Mouse (Mus musculus): Measurements from ENCODE around the gene Ak4. TPM values are rescaled to one million over a fixed set of nuclear protein-coding genes. Genes with fewer than 3 reads are reported as not detected.

Ak4 gene
- polyA plus RNA-seq, 1 experiment from 2014 or later = 4.6 TPM

DNA sequence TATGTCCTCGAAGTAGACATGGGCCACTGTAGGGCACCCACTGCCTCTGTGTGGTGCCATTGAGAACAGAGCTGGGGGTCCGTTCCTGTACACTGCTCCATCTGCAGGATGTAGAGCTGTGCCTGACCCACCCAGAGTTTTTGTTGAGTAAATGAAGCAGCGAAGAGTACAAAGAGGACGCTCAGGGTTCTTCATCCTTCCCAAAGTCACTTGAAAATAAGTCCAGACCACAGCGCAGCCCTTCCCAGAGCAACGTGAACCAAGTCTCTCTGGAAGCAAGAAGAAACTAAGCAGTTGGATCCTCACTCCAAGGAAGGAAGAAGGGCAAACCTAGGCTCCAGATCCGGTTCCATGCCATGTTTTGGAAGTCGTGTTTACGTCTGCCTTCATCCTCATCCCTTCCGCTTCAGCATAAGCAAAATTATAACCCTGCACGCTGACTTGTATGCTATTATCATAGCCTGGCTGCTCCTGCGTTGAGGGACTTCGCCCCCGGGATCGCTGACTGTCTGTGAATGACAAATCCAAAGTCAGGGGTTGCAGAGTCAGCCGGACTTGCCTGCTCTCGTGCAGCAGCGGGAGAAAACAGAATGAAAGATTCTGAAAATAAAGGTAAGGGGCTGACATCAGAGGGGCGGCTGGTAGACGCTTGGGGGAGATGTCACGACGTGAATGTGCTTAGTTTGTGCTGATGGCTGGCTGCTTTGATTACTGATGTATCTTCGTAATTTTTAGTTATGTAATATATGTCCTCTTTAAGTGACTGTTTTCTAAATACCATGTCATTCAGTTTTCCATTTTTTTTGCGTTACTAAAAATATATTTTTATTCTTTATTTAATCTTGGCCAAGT is 88.7 kb downstream of the Ak4 start:
- peak overlapping the region; percentile 72 for H3K9ac ChIP-seq
- no peaks in the 10 kb centered on the region for H3K36me3 ChIP-seq
- peak; percentile 73 for ATAC-seq (ENCODE audit: low read depth)
- H3K4me3 ChIP-seq = peak overlapping the region; percentile 52
- H3K27me3 ChIP-seq = no peaks in the 10 kb centered on the region
- WGBS = 9% methylated on average over 24 of the region's 24 CpGs
- peak overlapping the region; percentile 77 for H3K27ac ChIP-seq (replicated peaks)
- H3K4me2 ChIP-seq = peak overlapping the region; percentile 87
- peaks cover 16% of the 10 kb centered on the region for H3K4me1 ChIP-seq (replicated peaks)
- H3K9me3 ChIP-seq = no peaks in the 10 kb centered on the region

DNA sequence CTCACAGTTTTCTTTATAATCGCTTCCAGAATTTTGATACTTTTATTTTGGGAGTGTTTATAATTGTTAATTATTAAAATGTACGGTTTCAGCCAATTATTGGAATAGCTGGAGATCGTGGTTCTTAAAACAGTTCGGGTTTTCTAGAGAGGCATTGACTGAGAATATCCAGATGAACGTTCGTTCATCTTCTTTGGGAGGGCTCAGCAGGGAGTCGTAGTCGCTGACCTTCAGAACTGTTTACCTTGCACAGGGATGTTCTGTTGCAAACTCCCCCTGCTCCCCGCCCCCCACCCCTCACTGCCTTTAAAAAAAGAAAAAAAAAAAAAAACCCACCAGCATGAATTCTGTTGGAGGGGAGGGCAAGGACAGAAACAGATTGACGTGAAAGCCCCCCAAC is 89.4 kb downstream of the Ak4 start:
- H3K4me1 ChIP-seq (replicated peaks) = peaks cover 16% of the 10 kb centered on the region
- peak overlapping the region; percentile 87 for H3K4me2 ChIP-seq
- 2% methylated on average over 10 of the region's 10 CpGs for WGBS
- peak overlapping the region; percentile 52 for H3K4me3 ChIP-seq
- H3K36me3 ChIP-seq = no peaks in the 10 kb centered on the region
- H3K27ac ChIP-seq (replicated peaks) = peak overlapping the region; percentile 76
- H3K9me3 ChIP-seq = no peaks in the 10 kb centered on the region
- H3K9ac ChIP-seq = peak overlapping the region; percentile 76
- H3K27me3 ChIP-seq = no peaks in the 10 kb centered on the region
- 0 out of 2 replicates have a peak, but pooled peaks have one; percentile 9 for ATAC-seq (ENCODE audit: low read depth)

DNA sequence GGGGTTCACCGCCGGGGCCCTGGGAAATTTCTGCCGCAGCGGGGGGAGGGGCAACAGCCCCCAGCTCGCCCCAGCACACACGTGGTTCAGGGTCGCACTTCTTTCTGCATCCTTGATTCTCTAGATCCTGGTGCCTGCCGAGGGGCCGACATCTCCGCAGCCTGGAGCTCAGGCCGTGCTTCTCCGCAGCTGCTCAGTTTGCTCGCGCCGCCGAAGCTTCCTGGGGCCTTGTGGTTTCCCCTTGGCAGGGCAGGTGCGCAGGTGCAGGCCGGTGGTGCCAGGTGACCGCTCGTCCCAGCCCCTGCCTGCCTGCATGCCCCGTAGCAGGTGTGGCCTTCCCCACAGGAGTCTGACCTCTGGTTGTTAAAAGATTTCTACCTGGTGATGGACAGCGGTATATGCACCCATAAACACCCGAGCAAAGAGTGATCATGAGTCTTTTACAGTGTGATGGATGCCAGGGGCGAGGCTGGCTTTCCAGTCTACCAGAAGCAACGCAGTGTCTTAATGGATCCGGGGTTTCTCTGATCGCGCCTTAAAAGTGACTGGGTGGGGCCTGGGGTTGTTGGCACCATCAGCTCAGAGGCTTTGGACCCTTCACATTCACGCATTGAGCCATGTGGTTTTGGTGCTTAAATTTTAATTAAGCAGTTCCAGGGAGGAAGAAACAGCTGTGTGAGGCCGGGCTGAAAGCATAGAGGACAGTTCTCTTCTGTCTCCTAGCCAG is 89.9 kb downstream of the Ak4 start:
- peak; percentile 71 for ATAC-seq (ENCODE audit: low read depth)
- WGBS = 2% methylated on average over 30 of the region's 30 CpGs
- H3K4me1 ChIP-seq (replicated peaks) = peaks cover 16% of the 10 kb centered on the region

DNA sequence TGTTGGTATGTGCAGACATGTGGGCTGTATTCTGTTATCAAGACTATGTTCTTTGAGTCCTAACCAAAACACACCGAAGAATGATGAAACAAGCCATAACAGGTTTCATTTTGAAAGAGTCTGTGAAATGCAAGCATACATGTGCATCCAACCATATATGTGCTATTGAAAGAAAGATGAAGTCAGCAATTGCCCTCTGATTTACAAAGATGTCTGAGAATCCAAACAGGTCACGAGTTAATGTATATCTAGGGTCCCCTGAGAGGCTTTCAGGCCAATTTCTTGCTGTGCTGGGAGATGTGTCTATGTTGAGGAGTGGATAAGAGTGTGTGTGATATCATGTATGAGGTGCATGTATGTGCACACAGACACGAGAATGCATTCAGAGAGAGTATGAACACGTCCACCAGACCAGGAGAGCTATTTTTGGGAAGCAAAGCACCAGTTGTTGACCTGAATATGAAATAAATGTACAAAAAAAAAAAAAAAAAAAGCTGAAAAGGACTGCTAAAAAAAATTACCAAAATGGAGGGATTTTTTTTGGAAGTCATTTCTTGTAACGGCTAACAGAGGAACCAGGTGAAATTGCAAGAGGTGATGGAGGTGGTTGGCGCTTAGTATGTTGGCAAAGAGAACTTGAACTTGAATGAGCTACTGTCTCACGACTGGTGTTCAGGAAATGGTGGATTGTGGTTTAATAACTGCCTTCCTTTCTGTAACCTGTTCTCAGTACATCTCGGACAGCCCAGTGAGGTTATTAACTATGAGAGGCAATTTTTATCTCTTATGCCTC is 91.2 kb downstream of the Ak4 start:
- H3K27me3 ChIP-seq = no peaks in the 10 kb centered on the region
- peak overlapping the region; percentile 87 for H3K4me2 ChIP-seq
- H3K36me3 ChIP-seq = no peaks in the 10 kb centered on the region
- peaks cover 16% of the 10 kb centered on the region for H3K4me1 ChIP-seq (replicated peaks)
- H3K4me3 ChIP-seq = peak overlapping the region; percentile 52; the same call in 1 of the 2 replicates
- H3K9me3 ChIP-seq = no peaks in the 10 kb centered on the region
- no peak overlapping the region for H3K27ac ChIP-seq (replicated peaks)
- no peak for ATAC-seq (ENCODE audit: low read depth)
- 84% methylated on average over 8 of the region's 8 CpGs for WGBS
- H3K9ac ChIP-seq = no peak overlapping the region

More for the DNA sequence above, 89.9 kb downstream of the Ak4 start:
- Histone ChIP-seq H3K9me3 (no peaks in the 10 kb centered on the region), H3K4me3 (peak overlapping the region; percentile 52), H3K27me3 (no peaks in the 10 kb centered on the region), H3K9ac (peak overlapping the region; percentile 76), H3K27ac (replicated peaks) (peak overlapping the region; percentile 76), H3K36me3 (no peaks in the 10 kb centered on the region), H3K4me2 (peak overlapping the region; percentile 87)

DNA sequence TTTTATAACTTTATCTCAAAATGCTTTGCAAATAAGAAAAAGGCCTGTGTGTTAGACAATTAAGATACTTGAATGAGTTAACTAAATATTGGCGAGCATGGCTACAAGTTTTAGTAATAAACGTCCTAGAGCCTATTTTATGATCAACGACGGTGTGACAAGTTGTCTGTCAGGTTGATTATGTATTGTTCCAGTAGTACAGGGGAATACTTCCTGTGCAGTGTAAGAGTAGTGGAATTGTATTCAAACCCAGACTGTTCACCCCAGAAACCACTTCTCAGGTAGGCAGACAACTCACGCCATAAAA is 91.8 kb downstream of the Ak4 start:
- no peak overlapping the region for H3K27ac ChIP-seq (replicated peaks)
- H3K4me3 ChIP-seq = no peak overlapping the region
- no peaks in the 10 kb centered on the region for H3K9me3 ChIP-seq
- no peak overlapping the region for H3K4me2 ChIP-seq
- no peak overlapping the region for H3K9ac ChIP-seq
- WGBS = 77% methylated on average over 5 of the region's 5 CpGs
- H3K4me1 ChIP-seq (replicated peaks) = peaks cover 16% of the 10 kb centered on the region
- H3K27me3 ChIP-seq = no peaks in the 10 kb centered on the region
- no peaks in the 10 kb centered on the region for H3K36me3 ChIP-seq
- no peak for ATAC-seq (ENCODE audit: low read depth)

DNA sequence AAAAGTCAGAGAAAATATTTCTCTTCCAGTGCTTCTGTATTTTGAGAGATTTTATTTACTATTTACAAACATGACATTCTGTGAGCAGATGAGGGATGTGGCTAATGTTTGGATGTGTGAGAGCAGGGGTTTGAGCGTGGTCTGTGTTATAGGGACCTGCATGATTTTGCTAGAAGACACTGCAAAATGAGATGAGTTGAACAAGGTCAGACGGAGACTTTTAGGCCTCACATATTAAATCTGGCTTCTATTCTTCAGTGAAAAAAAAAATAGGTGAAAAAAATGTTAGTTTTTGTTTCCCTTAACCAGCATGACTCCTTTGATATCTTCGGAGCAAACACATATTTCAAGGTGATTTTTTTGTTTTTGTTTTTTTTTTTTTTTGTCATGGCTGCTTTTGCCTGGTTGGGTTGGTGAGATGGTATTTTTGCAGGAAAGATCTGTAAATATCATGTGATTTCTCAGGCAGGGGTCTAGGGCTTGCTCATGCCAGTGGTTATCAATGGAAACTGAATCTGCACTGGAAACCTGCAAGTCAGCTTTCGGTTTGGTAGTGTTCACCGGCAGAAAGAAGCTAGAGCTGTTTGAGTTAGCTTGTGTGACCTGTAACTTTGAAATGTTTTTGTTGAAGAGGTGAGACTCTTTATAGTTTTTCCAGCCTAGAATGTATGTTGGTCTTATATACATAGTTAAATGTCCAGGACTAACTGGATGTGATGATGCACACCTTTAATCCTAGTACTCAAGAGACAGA is 92.9 kb downstream of the Ak4 start:
- Histone ChIP-seq H3K4me1 (replicated peaks) (peaks cover 16% of the 10 kb centered on the region), H3K9ac (no peak overlapping the region), H3K36me3 (no peaks in the 10 kb centered on the region), H3K27me3 (no peaks in the 10 kb centered on the region), H3K4me2 (no peak overlapping the region), H3K4me3 (no peak overlapping the region), H3K27ac (replicated peaks) (no peak overlapping the region), H3K9me3 (no peaks in the 10 kb centered on the region)
- WGBS = 90% methylated on average over 5 of the region's 5 CpGs
- no peak for ATAC-seq (ENCODE audit: low read depth)

DNA sequence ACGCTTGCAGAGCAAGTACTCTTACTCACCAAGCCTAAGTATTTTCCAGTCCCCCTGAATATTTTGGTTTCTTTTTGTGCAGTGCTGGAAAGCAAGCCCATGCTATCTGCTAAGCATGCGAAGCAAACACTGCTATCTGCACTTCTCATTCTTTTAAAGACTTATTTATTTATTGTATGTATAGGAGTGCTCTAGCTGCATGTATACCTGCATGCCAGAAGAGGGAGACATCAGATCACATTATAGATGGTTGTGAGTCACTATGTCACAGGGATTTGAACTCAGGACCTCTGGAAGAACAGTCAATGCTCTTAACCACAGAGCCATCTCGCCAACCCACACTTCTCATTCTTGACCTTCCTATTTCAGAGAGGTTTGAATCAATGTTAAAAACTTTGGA is 94.2 kb downstream of the Ak4 start:
- Histone ChIP-seq H3K36me3 (no peaks in the 10 kb centered on the region), H3K4me1 (replicated peaks) (peaks cover 16% of the 10 kb centered on the region), H3K27ac (replicated peaks) (no peak overlapping the region), H3K9me3 (no peaks in the 10 kb centered on the region), H3K9ac (no peak overlapping the region), H3K4me3 (no peak overlapping the region), H3K4me2 (no peak overlapping the region), H3K27me3 (no peaks in the 10 kb centered on the region)
- 91% methylated on average over 3 of the region's 3 CpGs for WGBS
- ATAC-seq (ENCODE audit: low read depth) = no peak

DNA sequence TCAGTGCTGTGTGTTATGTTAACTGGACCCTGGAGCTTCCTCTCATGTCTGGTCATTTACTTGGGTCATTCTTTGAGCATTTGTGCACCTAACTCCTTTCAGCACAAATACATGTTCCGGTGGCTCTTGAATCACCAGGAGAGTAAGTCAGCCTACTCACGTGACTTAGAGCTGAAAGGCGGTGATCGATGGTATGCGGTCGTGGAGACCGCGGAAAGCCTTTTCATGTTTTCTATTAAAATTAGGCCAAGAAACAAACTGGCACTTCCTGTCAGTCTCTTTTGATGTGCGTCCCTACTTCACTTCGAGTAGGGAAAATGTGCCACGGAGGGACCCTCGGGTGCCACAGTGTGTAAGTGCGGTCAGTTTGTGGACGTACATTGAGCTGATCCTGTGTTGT is 96.8 kb downstream of the Ak4 start:
- Histone ChIP-seq H3K4me3 (no peak overlapping the region), H3K27me3 (no peaks in the 10 kb centered on the region), H3K4me1 (replicated peaks) (no peaks in the 10 kb centered on the region; the same call in 1 of the 2 replicates), H3K9ac (no peak overlapping the region), H3K4me2 (no peak overlapping the region), H3K27ac (replicated peaks) (no peak overlapping the region), H3K9me3 (no peaks in the 10 kb centered on the region), H3K36me3 (no peaks in the 10 kb centered on the region)
- no peak for ATAC-seq (ENCODE audit: low read depth)
- WGBS = 94% methylated on average over 14 of the region's 14 CpGs

Other genes starting within 250 kb of the Ak4 start
- 68.7 and 74.6 TPM in 2 replicates for gene Jak1, start 154.0 kb upstream of the Ak4 start, polyA plus RNA-seq (2015; fragmentation: Nextera tagmentation; extraction: Ambion mirVana)
- 34.1 and 34.2 TPM in 2 replicates for gene Dnajc6, start 77.4 kb downstream of the Ak4 start, polyA plus RNA-seq (2015; fragmentation: Nextera tagmentation; extraction: Ambion mirVana)
- gene Leprot, start 228.4 kb downstream of the Ak4 start, polyA plus RNA-seq (2015; fragmentation: Nextera tagmentation; extraction: Ambion mirVana) = 77.0 and 83.5 TPM in 2 replicates